Mouse (Mus musculus) R1 (cell line): Measurements from ENCODE around the gene Kcnh7.

Experiments used
- DNase-seq: peaks from one replicate; pipeline ENCODE4 v3.0.0-alpha.2; 2018; ENCODE audit warnings: low read depth, low spot score

Kcnh7 gene

DNA sequence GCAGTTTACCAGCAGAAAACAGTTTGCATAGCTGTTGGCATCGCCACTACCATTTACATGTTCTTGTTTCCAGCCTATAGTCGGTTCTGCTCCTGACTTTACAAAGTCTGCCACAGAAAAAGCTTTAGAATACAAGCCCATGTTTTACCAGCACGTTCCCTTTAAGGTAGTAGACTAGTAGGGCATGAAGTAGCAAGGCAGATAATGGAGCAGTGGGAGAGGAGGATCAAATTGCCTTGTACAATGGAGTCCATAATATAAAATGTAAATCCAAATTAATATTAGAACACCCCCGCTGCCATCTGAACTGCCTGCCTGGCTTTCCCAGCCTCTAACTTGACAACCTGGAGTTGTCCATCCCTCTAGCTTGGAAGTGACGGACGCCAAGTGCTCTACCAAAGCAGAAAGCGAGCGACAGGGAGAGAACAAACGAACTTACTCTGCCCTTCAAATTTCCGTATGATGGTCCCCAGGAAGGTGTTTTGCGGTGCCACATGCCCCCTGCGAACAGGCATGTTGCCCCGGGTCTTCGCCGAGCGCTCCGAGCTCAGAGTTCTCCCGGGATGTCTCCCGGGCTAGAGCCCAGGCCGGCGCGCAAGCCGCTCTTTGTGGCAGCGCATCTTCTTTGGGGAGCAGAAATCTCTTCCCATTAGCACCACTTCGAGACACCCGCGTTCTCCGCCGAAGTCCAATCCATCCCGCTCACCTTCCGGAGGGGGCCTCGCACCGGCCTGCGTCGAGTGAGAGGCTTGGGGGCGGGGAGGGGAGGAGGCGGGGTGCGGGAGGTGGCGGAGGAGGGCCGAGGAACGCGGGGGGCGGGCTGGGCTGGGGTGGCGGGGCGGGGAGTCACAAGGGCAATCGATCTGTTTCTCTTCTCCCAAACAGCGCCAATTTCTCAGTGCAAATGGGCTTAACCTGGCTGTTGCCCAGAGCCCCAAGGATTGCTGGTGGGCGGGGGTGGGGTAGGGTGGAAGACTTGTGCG is at the start of gene Kcnh7:
TSS of gene Kcnh7 (minus strand) at position 725 of the 983 bp plus-strand sequence.
- DNase-seq, result peak; percentile 25

DNA sequence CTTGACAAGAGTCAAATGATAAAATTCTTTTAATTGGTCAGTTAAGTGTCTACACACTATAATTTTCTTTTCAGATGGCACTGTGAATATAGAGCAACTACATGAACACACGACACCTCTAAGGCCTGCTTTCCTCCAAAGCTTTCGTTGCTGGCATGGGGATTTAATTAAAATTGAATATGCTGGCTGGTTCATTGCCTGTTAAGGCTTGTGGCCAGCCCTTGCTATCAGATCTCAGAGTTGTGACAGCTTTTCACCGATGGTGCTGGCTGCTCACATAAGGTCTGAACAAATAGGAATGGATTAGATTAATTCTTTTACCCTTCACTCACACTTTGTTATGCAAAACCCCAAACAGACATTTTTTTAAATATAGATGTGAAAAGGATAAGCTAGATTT is 23.3 kb upstream of the Kcnh7 start:
- DNase-seq, result no peak

DNA sequence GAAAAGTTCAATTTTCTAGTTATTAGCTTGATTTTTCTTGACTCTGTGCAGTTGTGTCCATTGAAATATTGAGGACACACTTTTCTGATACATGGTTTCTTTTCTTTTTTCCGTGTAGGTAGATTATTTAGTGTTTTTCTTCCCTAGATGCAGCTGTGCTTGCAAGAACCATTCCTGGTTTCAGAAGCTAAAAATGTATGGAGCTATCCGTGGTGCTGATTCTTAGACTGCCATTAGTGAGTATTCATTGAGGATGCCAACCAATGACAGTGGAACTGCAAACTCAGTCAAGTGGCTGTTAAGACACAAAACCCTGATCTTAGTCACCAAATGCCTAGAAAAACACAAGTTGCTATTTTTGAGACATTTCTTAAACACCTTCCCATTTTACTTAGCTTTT is 1.9 kb upstream of the Kcnh7 start:
- DNase-seq, result peak; percentile 46

DNA sequence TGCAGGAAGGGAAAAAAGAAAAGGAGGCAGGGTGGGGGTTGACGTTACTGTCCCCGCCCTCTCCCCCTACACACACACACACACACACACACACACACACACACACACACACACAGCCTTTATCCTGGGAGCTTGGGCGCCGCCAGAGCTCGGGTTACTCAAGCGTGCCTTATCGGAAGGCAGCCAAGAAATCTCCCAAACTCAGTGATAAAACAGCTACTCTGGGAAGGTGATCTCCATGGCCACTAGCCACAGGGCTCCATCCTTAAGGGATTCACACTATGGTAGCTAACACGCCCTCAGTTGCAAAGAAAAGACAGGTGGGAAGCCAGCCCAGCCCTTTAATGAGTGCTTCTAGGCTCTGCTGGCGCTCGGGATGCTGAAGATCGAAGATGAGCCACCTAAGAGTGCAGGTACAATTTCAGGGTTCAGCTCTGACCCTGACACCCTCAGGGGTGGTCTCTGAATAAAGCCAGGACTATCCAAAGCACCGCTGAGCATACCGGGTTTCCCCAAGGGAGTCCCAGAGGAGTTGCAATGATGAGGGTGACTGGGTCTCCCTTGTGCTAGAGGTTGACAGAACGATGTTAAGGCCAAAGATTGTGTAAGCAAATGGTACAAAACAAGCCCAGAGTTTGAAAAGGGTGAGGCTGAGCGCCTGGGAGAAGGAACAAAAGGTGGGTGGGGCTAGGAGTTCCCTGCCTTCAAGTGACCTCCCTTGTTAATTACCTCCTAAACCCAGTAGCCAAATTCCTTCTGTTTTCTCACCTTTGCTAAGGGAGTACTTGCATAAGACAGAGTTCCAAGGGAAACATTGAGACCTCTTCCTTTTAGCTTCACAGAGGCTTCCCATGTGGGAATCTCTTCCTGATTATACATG is 704 bp upstream of the Kcnh7 start:
- DNase-seq, result peak; percentile 60

DNA sequence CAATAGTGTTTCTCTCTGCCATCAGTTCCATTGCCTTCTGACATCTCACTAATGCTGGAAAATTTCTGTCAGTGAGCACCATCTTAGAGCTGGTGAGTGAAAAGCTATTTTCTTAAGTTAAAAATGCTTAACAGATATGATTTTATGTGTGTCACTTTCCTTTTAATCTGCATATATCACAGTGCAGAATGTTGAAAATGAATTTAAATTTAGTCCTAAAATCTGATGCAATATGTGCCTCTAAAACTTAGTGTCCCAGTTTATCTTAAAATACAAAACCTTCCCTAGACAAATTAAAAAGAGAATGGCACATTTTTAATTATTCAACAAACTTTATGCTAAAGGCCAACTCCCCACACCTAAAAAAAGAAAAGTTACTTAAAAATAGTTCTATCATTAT is 30.4 kb downstream of the Kcnh7 start:
- no peak for DNase-seq

DNA sequence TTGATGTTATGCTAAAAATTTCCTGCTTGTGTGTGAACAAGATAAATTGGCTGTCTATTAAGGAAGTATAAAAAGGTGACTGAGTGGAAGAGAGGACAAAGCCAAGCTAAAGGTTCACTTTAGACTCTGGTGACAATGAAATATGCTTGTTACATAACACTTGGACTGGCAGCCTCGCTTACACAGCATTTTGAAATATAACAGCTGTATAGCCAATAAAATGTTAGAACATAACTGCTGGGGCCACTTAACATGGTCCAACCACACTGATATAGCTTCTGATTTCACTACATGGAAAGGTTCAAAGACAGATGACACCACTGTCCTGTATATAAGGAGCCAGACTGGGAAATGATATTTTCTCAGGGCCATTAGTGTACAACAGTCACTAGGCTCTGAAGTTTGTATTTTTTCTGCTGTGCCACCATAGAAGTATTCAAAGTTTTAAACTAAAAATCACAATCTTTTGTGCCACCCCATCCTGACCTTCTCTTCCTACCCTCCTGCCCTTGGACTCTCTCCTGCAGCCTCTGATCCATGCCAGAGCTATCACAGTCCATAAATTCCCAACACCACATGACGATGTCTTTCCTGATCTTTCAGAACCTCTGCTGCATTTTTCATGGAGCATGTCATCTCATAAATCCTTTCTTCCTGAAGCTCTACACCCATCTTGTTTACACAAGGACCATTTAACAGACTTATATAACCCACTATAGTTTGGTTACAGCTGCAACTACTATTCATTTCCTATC is 56.1 kb downstream of the Kcnh7 start:
- no peak for DNase-seq

DNA sequence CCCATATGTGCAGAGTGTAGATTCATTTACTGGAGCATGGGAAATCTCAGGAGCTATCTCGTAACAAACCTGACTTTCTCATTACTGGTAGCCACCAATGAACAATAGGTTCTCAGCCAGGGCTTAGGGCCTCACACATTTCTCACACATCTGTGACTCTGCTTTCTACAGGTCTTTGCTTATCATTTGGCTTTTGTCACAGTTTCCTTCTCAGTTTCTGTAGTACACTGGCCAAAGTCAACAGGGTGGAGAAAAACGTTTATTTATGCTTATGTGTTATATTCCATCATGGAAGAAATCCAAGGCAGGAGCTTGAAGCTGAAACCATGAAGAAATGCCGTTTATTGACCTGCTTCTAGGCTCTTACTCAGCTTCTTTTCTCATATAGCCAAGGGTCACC is 63.8 kb downstream of the Kcnh7 start:
- DNase-seq, result no peak

DNA sequence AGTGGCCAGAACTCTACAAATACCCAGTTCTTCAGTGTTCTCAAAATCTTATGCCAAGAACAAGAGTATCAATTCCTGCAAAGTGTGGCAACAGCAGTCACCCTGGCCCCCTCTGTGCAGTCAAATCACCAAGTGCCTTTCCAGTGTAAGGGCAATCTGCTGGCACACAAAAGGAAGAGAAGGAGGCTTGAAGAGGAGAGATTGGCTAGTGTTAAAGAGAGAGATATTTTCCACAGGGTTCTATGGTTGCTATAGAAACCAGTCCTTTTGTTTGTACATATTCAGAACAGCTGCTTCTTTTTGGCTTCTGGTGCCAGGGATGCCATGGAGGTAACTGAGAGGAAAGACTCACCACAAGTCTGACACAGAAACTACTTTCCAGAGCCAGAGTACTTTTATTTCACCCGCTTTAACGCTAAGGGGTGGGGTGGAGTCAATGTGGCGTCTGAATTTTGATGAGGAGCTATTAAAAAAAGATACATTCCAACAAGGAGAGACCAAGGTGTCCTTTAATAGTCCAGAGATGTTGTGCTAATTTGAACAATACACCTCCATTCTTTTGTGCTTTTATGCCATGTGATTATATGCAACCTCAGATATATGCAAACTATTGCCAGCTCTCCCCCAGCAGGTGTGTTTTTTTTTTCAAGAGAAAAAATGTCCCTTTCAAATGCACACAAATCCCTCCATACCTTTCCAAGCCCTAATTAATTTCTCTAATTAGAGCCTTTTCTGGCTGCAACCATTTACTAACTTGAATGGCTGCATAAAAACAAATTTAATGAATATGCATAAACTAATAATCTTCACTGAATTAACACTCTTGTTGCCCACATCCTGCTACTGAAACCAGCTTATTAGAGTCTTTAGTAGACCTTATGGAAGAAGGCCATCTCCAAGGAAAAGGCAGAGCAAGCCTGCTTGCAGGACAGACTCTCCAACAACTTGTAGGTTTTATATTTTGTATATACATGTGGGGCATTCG is 66.6 kb downstream of the Kcnh7 start:
- peak; percentile 1 for DNase-seq

DNA sequence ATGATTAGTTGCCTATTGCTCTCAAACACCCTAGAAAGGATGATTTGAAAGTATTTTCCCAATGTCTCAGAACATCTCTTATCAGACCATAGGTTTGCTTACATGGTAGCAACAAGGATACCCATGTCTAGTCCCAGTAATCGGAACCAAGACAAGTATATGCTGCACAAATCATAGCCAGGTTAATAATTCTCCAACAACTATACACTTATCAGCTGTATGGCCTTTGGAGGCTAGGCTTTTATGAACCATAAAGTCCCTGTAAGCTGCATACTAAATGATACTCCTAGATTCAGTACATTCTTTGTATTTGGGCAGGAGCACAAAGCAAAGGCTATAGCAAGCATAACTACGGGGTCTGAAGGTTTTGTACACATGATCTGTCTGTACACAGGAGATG is 78.1 kb downstream of the Kcnh7 start:
- no peak for DNase-seq

DNA sequence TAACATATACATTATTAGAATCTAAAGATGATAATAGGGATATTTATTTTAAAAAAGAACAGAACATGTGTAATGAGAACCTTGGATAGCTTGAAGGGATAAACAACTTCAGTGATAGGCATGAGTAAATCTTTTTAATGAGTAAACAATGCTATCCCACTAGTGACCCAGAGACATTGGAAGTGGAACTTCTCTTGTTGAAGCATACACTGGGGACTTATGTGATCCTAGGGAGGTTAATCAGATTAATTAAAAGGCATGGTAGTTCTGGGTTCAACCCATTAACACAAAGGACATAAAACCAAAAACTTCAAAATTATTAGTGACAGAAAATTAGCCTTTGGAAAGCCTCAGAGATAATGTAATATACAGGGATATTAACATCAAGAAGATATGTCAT is 84.4 kb downstream of the Kcnh7 start:
- DNase-seq, result no peak

DNA sequence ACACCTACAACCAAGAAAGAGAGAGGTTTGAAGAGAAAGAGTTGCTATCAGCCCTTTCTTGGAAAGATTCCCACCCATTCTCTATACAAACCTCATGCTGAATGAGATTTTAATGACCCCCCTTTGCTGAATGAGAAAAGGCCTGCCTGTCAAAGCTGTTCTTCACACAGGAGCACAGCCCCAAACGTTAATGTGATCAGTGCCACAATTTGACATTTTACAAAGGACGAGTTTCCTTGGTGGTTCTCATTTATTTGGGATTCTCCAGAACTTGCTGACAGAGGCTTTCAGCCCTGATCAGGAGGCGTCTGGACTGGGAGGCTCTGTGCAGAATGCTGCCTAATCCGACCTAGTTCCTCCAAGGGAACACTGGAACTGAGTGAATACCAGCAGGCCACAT is 92.3 kb downstream of the Kcnh7 start:
- DNase-seq, result no peak

DNA sequence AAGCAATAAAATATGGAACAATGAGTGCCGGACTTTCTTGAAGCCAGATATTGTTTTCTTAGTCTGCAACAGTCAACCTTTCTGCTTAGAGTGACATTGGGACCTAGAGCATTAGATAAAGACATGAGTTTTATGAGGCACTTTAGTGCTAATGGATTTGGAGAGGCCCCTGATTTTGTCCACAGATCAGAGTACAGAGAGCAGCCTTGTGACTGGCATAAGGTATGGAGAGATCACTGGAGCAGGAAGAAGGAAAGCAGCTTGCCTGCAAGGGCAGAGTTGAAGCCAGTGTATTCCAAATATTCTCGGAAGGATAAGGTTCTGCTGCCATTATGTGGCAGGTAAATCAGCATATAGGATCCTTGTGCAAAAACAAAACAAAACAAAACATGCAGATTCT is 93.6 kb downstream of the Kcnh7 start:
- DNase-seq, result no peak

DNA sequence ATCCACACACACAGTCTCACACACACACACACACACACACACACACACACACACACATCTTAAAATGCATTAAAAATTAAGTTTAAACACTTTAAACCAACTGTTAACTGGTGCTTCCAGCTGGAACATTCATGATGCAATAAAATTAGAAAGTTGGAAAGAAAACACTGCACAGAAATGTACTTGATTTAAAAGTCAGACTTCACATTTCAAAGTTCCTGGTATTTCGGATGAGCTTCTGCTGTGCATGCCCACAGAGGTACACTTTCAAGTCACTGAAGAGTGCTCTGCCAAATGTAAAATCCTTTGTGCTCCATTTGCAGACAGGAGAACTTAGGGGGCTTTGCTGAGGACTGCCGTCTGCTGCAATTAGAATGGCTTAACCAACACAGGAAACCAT is 125.7 kb downstream of the Kcnh7 start:
- no peak for DNase-seq

DNA sequence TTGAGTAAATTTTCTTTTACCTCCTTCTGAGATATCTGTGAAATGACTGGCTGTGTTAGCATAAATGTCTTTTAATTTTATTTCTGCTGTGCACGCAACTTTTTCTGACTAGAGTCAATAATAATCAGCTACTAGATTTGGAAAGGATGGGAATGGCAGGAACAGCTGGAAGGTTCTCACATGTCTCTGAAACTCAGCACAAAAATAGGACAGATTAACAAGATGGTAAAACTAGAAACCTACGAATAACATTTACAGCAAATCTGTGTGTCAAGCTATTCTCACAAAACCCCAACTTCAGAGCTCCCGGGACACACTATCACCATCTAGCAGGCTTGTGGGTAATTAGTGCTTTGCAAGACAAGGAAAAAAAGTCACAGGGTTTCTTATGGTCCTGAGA is 134.2 kb downstream of the Kcnh7 start:
- no peak for DNase-seq

DNA sequence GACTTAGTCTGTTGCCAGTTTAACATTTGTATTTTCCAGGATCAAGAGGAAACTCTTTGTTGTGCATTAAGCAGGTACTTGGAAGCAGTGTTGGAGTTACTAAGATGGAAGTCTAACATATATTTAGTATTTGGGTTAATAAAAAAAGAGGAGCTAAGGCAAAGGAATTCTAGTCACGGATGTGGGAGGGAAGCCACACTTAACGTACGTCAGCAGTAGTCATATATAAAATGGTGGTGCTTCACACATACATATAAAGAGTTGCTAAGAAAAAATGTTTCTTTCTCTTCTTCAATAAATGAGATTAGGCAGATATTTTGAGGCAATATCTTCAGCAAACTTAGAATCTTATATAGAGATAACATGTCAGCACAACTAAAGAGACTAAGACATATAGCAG is 144.4 kb downstream of the Kcnh7 start:
- no peak for DNase-seq

DNA sequence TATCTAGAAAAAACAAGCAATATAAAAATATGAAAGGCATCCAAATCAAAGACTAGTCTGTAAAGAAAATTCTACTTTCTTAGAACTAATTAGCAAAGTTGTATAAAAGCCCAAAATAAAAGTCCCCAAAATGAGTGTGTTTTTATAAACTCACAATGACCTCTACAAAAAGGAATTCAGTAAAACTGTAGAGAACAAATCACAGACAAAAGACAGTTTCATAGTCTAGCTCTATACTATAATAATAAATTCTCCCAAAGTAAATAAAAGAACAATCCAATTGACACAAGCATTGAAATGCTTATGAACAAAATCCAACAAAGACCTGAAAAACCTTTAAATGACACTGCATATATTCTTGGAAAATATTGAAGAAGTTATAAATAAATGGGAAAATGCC is 169.2 kb downstream of the Kcnh7 start:
- DNase-seq, result no peak

DNA sequence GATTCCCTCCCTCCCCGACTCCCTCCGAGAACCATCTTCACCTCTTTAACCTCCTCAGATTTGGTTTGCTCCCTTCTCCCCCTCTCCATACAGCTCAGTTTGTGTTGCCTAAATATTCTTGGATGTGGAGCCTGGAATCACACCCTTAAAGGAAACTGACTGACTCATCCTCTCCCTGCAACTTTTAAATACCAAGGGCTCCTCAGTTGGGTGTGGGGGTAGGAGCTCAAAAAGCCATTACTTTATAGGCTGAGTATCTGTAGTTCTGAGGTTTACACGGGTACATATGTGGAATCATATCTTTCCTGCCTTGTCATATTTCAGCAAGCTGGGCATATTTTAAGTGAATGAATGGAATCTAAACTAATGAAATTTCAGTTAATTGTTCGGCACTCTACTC is 174.9 kb downstream of the Kcnh7 start:
- DNase-seq, result no peak

DNA sequence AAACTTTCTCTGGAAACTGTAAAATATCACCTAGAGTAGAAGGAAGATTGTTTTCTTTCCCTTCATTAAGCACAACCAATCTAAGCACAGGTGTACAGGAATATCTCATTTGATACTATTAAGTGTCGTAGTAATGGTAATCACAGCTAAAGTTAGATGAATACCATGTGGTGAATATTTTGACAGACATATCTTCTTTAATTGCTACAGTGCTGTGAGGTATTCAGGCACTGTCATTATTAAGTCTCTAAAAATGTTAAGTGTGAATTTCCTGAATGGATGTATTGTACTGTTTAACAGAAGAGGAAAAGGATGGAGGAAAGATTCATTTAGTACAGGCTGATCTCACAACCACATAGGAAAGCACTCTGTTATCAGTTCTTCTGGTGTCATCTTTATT is 181.3 kb downstream of the Kcnh7 start:
- no peak for DNase-seq

DNA sequence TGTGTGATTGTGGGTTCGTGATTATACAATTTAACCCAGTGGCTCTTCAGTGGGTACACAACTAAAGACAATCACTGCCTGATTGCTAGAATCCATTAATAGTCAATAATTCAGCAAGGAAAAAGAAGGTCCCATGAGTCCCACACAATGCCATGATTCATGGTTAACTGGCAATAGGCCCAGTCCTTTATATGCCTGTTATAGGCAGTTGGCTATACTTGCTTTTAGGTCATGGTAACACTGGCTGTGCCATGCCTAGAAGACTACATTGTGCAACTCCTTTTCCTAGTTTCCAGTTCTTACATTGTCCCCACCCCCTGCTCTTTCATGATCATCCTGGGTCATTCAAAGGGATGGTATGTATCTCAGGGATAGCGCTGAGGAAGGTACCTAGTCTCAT is 186.4 kb downstream of the Kcnh7 start:
- DNase-seq, result no peak

DNA sequence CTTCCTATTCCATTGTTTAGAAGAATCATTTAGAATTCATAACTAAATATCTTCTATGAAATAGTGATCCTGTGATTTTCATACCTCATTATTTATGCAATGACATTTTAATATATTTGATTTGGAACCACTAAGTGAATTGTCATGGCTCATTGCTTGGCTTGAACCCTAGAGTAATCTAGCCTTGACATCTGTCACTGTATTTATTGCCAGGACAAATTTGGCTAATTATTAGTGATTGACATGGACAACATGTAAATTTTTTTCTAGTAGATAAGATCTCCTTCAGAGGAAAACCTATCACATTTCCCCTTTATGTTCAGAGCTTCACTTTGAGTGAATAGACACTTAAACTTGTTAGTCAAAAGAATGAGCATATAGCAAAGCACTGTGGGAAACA is 195.5 kb downstream of the Kcnh7 start:
- DNase-seq, result no peak

DNA sequence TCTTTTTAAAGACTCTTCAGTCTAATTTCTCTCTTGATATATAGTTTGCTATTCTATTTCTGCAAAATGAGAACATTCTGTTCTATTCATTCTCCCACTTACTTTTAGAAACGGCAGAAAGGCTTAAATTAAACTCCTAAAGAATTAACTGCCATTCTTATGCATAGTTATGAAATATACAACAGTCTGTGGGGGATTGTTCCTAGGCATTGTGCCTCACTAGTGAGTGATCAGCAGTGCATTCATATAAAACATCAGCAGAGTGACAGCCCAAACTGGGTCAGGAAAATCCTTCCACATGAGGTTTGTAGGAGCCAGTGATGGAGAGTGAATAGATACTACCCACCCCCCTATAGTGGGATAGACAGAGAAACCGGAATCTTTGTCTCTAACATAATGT is 200.2 kb downstream of the Kcnh7 start:
- no peak for DNase-seq
